Mouse (Mus musculus): ENCODE data around the gene 2510039O18Rik. TPM values are rescaled to one million over a fixed set of nuclear protein-coding genes. Genes with fewer than 3 reads are reported as not detected.

The 2510039O18Rik gene
- polyA plus RNA-seq, 1 experiment from 2014 or later = 15.3 TPM

DNA sequence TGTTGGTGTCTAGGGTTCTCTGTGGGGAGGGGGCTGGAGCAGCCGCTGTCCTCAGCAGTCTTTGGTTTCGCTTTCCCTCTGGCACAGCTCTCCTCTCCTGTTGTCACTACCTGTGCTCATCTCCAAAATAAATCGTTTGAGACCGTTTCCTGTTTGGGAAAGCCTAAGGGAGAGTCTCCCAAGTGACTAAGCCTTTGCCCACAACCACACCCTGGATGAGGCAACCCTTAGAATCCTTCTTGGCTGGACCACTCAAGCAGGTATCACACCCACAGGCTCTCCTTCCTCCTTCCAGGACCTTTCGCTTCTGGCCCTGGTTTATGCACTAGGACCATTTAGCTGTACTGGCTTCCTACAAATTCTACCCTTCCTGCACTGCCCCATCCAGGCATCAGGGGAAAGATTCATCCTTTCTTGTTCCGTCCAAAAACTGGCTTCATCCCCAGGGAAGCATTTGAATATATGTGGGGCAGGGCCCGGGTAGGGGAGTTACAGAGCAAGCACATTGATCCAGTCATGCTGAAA lies 52.9 kb downstream of the 2510039O18Rik start:
- Histone ChIP-seq H3K27me3 (ENCODE audit: control insufficient read depth, insufficient read depth, low read length) (no peaks in the 10 kb centered on the region), H3K9me3 (ENCODE audit: control insufficient read depth, low read length) (no peaks in the 10 kb centered on the region), H3K4me2 (no peak overlapping the region), H3K9ac (ENCODE audit: low read length) (no peak overlapping the region), H3K4me1 (ENCODE audit: control insufficient read depth, insufficient read depth, low read length) (no peaks in the 10 kb centered on the region), H3K27ac (ENCODE audit: low read depth, low read length) (no peak overlapping the region), H3K36me3 (ENCODE audit: control insufficient read depth, insufficient read depth, low read length) (no peaks in the 10 kb centered on the region), H3K4me3 (ENCODE audit: low read depth, low read length) (no peak overlapping the region)
- 71% methylated on average over 7 of the region's 7 CpGs for WGBS
- DNase-seq (ENCODE audit: low spot score, missing footprints) (peak; percentile 51), ATAC-seq (ENCODE audit: low FRiP score) (no peak)

DNA sequence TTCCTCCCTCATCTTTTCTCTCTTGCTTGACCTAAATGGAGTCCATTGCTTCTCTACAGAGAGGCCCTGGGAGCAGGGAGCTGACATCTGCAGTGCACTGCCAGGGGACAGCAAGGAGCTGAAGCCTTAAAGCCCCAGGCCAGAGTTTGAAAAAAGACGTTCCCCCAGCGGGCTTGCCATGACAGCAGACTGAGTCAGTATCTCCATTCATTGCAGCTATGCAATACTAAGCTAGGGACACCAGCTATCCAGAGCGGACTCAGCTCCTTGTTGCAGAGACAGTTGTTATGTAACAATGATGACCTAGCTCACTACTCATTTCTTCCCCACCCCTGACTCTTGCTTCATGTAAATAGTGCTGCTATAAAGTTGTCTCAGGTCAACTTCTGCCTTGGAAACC lies 54.6 kb downstream of the 2510039O18Rik start:
- Histone ChIP-seq H3K9ac (ENCODE audit: low read length) (no peak overlapping the region), H3K4me3 (ENCODE audit: low read depth, low read length) (no peak overlapping the region), H3K36me3 (ENCODE audit: control insufficient read depth, insufficient read depth, low read length) (no peaks in the 10 kb centered on the region), H3K4me2 (no peak overlapping the region), H3K4me1 (ENCODE audit: control insufficient read depth, insufficient read depth, low read length) (no peaks in the 10 kb centered on the region), H3K27ac (ENCODE audit: low read depth, low read length) (no peak overlapping the region), H3K9me3 (ENCODE audit: control insufficient read depth, low read length) (no peaks in the 10 kb centered on the region), H3K27me3 (ENCODE audit: control insufficient read depth, insufficient read depth, low read length) (no peaks in the 10 kb centered on the region)
- ATAC-seq (ENCODE audit: low FRiP score) (no peak), DNase-seq (ENCODE audit: low spot score, missing footprints) (peak; percentile 62)
- 76% methylated on average over 3 of the region's 3 CpGs for WGBS

Other genes starting within 250 kb of the 2510039O18Rik start
- gene Zfp534, start 238.3 kb upstream of the 2510039O18Rik start, polyA plus RNA-seq (2014; fragmentation: Nextera tagmentation; extraction: Ambion mirVana) = not detected in 2 replicates
- 8.9 and 9.2 TPM in 2 replicates for gene Zfp984, start 131.1 kb upstream of the 2510039O18Rik start, polyA plus RNA-seq (2014; fragmentation: Nextera tagmentation; extraction: Ambion mirVana)
- 5.6 and 7.4 TPM in 2 replicates for gene Zfp933, start 92.5 kb upstream of the 2510039O18Rik start, polyA plus RNA-seq (2014; fragmentation: Nextera tagmentation; extraction: Ambion mirVana)
- gene Miip, start 72.1 kb upstream of the 2510039O18Rik start, polyA plus RNA-seq (2014; fragmentation: Nextera tagmentation; extraction: Ambion mirVana) = 34.6 and 39.2 TPM in 2 replicates
- gene Fv1, start 71.9 kb upstream of the 2510039O18Rik start, polyA plus RNA-seq (2014; fragmentation: Nextera tagmentation; extraction: Ambion mirVana) = 15.2 and 15.7 TPM in 2 replicates
- gene Mfn2, start 36.2 kb upstream of the 2510039O18Rik start, polyA plus RNA-seq (2014; fragmentation: Nextera tagmentation; extraction: Ambion mirVana) = 36.8 and 42.4 TPM in 2 replicates
- gene Plod1, start 4.1 kb upstream of the 2510039O18Rik start, polyA plus RNA-seq (2014; fragmentation: Nextera tagmentation; extraction: Ambion mirVana) = 24.2 and 25.8 TPM in 2 replicates
- 0.23 and 0.29 TPM in 2 replicates for gene Nppb, start 44.9 kb downstream of the 2510039O18Rik start, polyA plus RNA-seq (2014; fragmentation: Nextera tagmentation; extraction: Ambion mirVana)
- gene Nppa, start 59.8 kb downstream of the 2510039O18Rik start, polyA plus RNA-seq (2014; fragmentation: Nextera tagmentation; extraction: Ambion mirVana) = 0.51 and 0.68 TPM in 2 replicates
- gene Clcn6, start 97.9 kb downstream of the 2510039O18Rik start, polyA plus RNA-seq (2014; fragmentation: Nextera tagmentation; extraction: Ambion mirVana) = 19.2 and 20.2 TPM in 2 replicates
- 17.8 and 18.9 TPM in 2 replicates for gene Mthfr, start 98.2 kb downstream of the 2510039O18Rik start, polyA plus RNA-seq (2014; fragmentation: Nextera tagmentation; extraction: Ambion mirVana)
- gene Agtrap, start 147.1 kb downstream of the 2510039O18Rik start, polyA plus RNA-seq (2014; fragmentation: Nextera tagmentation; extraction: Ambion mirVana) = 11.7 TPM in 2 replicates
- 82.7 and 83.6 TPM in 2 replicates for gene Mad2l2, start 189.5 kb downstream of the 2510039O18Rik start, polyA plus RNA-seq (2014; fragmentation: Nextera tagmentation; extraction: Ambion mirVana)
- gene Draxin, start 189.8 kb downstream of the 2510039O18Rik start, polyA plus RNA-seq (2014; fragmentation: Nextera tagmentation; extraction: Ambion mirVana) = 11.5 and 12.7 TPM in 2 replicates
- gene Fbxo6, start 211.2 kb downstream of the 2510039O18Rik start, polyA plus RNA-seq (2014; fragmentation: Nextera tagmentation; extraction: Ambion mirVana) = 13.1 and 14.2 TPM in 2 replicates
- gene Fbxo44, start 219.6 kb downstream of the 2510039O18Rik start, polyA plus RNA-seq (2014; fragmentation: Nextera tagmentation; extraction: Ambion mirVana) = 65.3 and 71.4 TPM in 2 replicates
- 0.58 and 1.1 TPM in 2 replicates for gene Fbxo2, start 219.7 kb downstream of the 2510039O18Rik start, polyA plus RNA-seq (2014; fragmentation: Nextera tagmentation; extraction: Ambion mirVana)